In genomic region chr16:77128683-77129082, GRCm38 (mm10) we compare ENCODE assay signal across 11 mouse cellular contexts.
DNase-seq lines count a peak whose midpoint lies in the region; ATAC-seq and TF ChIP-seq lines count a peak whose summit lies in the region.
"Had no signal": no experiment of that assay in that cellular context is flagged by ENCODE, and none has a peak within 500 bp of the region (broad histone marks: within the 10 kb centered on the region; RNA-seq: fewer than 3 reads in every experiment).

No protein-coding gene starts in this region.

- H3K4me1 ChIP-seq in midbrain, embryonic 10.5 days, result peaks cover 10% of the 10 kb centered on the region; the same call in 1 of the 2 replicates
- H3K4me1 ChIP-seq in thymus, adult 2 months (replicated peaks; ENCODE audit: control insufficient read depth, insufficient read depth, low read length), result no peaks in the 10 kb centered on the region
- no peaks in the 10 kb centered on the region for H3K4me1 ChIP-seq in heart, embryonic 10.5 days
- H3K4me1 ChIP-seq: liver, embryonic 15.5 days had no signal

- TF ChIP-seq CTCF in thymus, adult 2 months (IDR thresholded peaks at IDR 0.05; ENCODE audit: borderline replicate concordance, control insufficient read depth, extremely low read depth, insufficient read depth, low read length, poor library complexity), result no peak

- no peaks in the 10 kb centered on the region for H3K9me3 ChIP-seq in midbrain, embryonic 10.5 days (replicated peaks)
- no peaks in the 10 kb centered on the region for H3K9me3 ChIP-seq in heart, embryonic 10.5 days
- H3K9me3 ChIP-seq: liver, embryonic 15.5 days had no signal

- no peaks in the 10 kb centered on the region for H3K27me3 ChIP-seq in midbrain, embryonic 10.5 days (ENCODE audit: low read depth, poor library complexity, severe bottlenecking)
- no peaks in the 10 kb centered on the region for H3K27me3 ChIP-seq in thymus, adult 2 months (ENCODE audit: control insufficient read depth, insufficient read depth, low read length)
- no peaks in the 10 kb centered on the region for H3K27me3 ChIP-seq in heart, embryonic 10.5 days (ENCODE audit: insufficient read depth, poor library complexity, severe bottlenecking)
- H3K27me3 ChIP-seq: liver, embryonic 15.5 days had no signal

- DNase-seq in frontal cortex, postnatal 14 days (ENCODE audit: low spot score in 2 of 2), result no peak
- DNase-seq in 416B (ENCODE audit: low read depth), result peak; percentile 76
- DNase-seq in midbrain, embryonic 10.5 days (ENCODE audit: low spot score), result no peak
- no peak for DNase-seq in B cell, adult 2 months
- DNase-seq in thymus, adult 2 months, result no peak
- DNase-seq in heart, embryonic 10.5 days (ENCODE audit: low spot score), result no peak
- DNase-seq: cerebellum, adult 18-20 months; layer of hippocampus, adult 9-11 months had no signal

- no peak overlapping the region for H3K4me3 ChIP-seq in midbrain, embryonic 10.5 days
- no peak overlapping the region for H3K4me3 ChIP-seq in thymus, adult 2 months (ENCODE audit: control insufficient read depth, insufficient read depth, low read length)
- no peak overlapping the region for H3K4me3 ChIP-seq in heart, embryonic 10.5 days
- H3K4me3 ChIP-seq: liver, embryonic 15.5 days had no signal

- H3K27ac ChIP-seq in midbrain, embryonic 10.5 days (replicated peaks), result peak overlapping the region; percentile 59; the same call in 1 of the 2 replicates
- no peak overlapping the region for H3K27ac ChIP-seq in thymus, adult 2 months (ENCODE audit: control insufficient read depth, insufficient read depth, low read length)
- no peak overlapping the region for H3K27ac ChIP-seq in heart, embryonic 10.5 days
- H3K27ac ChIP-seq: liver, embryonic 15.5 days had no signal

- no peak for TF ChIP-seq POLR2A in thymus, adult 2 months (IDR thresholded peaks at IDR 0.05; ENCODE audit: control insufficient read depth, extremely low read depth, insufficient read depth, low read length, poor library complexity)

- 46% methylated on average over 5 of the region's 5 CpGs for WGBS in midbrain, embryonic 10.5 days
- 13% methylated on average over 5 of the region's 5 CpGs for WGBS in thymus, adult 2 months
- 36% methylated on average over 5 of the region's 5 CpGs for WGBS in heart, embryonic 10.5 days

- ATAC-seq in frontal cortex, adult (ENCODE audit: low TSS enrichment), result peak; percentile 82
- peak; percentile 95 for ATAC-seq in common myeloid progenitor, adult 5-6 weeks (replicated peaks; ENCODE audit: low read depth, poor library complexity, severe bottlenecking)

- H3K36me3 ChIP-seq in midbrain, embryonic 10.5 days, result no peaks in the 10 kb centered on the region
- no peaks in the 10 kb centered on the region for H3K36me3 ChIP-seq in thymus, adult 2 months (ENCODE audit: control insufficient read depth, insufficient read depth, low read length)
- H3K36me3 ChIP-seq in heart, embryonic 10.5 days, result no peaks in the 10 kb centered on the region
- H3K36me3 ChIP-seq: liver, embryonic 15.5 days had no signal
